Mouse (Mus musculus) mammary gland, adult 2 months (tissue): Measurements from ENCODE around the gene 1700025C18Rik. TPM values are rescaled to one million over a fixed set of nuclear protein-coding genes. Genes with fewer than 3 reads are reported as not detected.

Experiments used
- polyA plus RNA-seq: library from polyadenylated mRNA; depleted of rRNA; stranded (reverse); fragments of >200 nt; gene quantifications from 2 replicates; pipeline ENCODE4 v1.2.3, GENCODE M21; 2012; ENCODE audit warnings: low replicate concordance; rRNA removed

The 1700025C18Rik gene
- not detected in 2 replicates for polyA plus RNA-seq

DNA sequence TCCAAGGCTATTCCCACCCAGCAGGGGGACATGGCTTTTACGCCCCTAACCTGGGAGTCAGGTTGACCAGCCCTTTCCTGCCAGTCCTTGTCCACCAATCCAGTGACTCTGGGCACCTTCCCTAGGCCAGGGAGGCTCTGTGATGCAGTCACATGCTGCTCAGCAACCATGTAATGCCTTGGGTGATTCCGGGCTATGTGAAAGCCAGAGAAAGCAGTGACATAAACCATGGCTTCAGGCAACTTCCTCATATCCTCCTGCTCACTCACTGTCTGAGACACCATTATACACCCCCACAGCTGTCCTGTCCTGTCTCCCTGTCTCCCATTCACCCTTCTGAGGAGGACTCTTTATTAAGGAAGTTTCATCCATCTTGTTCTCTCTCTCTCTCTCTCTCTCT lies at the start of gene 1700025C18Rik:
TSS of gene 1700025C18Rik (minus strand) at position 101 of the 400 bp plus-strand sequence.

DNA sequence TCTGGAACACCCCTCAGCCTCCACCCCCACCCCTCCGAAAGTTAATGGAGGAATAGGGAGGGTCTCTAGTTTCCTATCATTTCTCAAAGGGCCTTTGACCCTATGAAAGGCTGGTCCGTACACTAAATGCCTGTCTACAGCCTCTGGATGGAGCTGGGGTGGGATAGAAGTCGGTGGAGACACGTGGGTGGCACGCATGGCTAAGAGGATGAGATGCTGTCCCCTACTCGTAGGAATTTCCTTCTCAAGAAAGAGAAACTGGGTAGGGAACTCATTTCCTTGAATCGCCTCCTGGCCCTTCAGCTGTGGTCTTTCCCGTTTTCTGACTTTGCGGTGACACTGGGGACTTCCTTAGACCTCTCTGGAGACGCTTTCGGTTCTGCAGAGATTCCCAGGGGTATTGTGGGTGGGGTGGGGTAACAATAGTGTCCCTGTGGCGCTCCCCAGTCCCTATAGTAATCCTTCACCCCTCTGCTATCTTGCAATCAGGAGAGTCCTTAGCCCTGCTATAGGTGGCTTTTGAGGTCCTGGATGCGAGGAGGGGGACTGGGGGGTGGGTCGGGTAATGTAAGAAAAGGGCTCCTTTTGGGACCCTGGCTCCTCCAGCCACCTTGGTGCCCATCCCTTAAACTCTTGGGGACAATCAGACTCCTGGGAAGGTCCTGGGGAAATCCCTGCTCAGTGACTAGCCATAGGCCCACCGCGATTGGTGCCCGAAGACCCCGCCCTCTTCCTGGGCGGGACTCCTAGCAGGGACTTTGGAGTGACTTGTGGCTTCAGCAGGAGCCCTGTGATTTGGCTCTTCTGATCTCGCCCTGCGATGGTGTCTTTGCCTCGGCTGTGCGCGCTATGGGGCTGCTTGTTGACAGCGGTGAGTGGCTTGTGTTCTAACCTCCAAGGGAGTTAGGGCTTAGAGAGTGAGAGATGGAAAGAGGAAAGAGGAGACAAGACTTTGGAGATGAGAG lies 35.4 kb downstream of the 1700025C18Rik start, which contains the start of gene Cd40:
TSS of gene Cd40 (plus strand) at position 740 of the 965 bp plus-strand sequence.

DNA sequence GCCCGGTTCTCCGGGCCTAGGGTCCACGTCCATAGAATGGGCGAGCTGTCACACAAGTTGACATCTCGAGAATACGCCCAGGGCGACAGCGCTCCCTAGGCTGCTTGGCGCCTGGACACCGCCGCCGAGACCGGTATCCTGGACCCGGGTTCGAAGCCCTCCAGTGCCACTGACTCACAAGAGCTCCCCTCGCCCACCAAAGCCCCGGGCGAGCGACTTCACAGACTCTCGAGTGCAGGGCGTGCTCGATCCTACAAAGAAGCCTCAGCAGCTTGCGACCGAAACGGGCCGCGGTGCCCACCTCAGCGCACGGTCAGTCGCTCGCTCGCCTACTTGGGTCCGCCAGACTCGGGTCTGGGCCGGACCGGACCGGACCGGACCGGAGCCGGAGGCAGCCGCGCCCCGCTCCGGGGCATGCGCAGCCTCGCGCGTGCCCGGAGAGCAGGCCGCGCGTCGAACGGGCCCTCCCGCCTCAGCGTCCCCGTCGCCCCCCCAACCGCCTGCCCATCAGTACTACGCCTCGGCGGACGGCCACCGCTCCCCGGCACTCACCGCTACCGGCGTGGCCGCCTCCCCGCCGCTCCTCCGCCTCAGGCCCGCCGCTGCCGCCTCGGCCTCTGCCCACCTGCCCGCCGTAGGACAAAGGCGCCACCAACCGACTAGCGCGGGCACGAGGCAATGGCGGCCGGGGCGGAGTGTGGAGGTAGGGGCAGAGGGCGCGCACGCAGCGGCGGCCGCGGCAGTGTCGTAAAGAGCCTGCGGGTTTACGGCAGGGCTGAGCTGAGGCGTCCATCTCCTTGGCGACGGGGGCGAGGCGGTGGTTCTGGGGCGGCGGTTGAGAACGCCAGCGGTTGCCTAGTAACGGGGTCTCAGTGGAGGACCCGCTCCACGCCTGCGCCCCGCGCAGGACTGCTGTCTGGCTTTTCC lies 56.2 kb downstream of the 1700025C18Rik start, which contains the start of gene Ncoa5:
TSS of gene Ncoa5 (minus strand) at position 737 of the 927 bp plus-strand sequence.

Other genes with a start within 250 kb of the 1700025C18Rik start
- 327 and 423 TPM in 2 replicates for gene Pltp, start 233.0 kb downstream of the 1700025C18Rik start, polyA plus RNA-seq
- 28.2 and 59.8 TPM in 2 replicates for gene Pcif1, start 211.4 kb downstream of the 1700025C18Rik start, polyA plus RNA-seq
- 33.2 and 49.0 TPM in 2 replicates for gene Zfp335, start 179.0 kb downstream of the 1700025C18Rik start, polyA plus RNA-seq
- 21.9 and 24.5 TPM in 2 replicates for gene Mmp9, start 150.0 kb downstream of the 1700025C18Rik start, polyA plus RNA-seq
- 3.0 TPM in 2 replicates for gene Slc12a5, start 129.9 kb downstream of the 1700025C18Rik start, polyA plus RNA-seq
- gene Ncoa5, start 55.9 kb downstream of the 1700025C18Rik start, polyA plus RNA-seq: 25.4 and 29.5 TPM in 2 replicates
- 31.3 and 45.3 TPM in 2 replicates for gene Cd40, start 35.1 kb downstream of the 1700025C18Rik start, polyA plus RNA-seq
- gene Cdh22, start 144.1 kb upstream of the 1700025C18Rik start, polyA plus RNA-seq: 0.39 and 1.0 TPM in 2 replicates
- 78.4 and 86.8 TPM in 2 replicates for gene Slc35c2, start 197.1 kb upstream of the 1700025C18Rik start, polyA plus RNA-seq
- gene Elmo2, start 235.7 kb upstream of the 1700025C18Rik start, polyA plus RNA-seq: 77.5 and 109 TPM in 2 replicates